ENCODE assay signal across 1 mouse cellular context in genomic region chr17:28981081-28981480, GRCm38 (mm10).
TF ChIP-seq lines count a peak whose summit lies in the region.

No protein-coding gene starts in this region.

TF ChIP-seq in ES-E14, 5 proteins besides CTCF, POLR2A, EP300 and RAD21:
- TF ChIP-seq MAFK (IDR thresholded peaks at IDR 0.05; ENCODE audit: insufficient read depth, low read depth, low read length) (no peak), ZC3H11A (IDR thresholded peaks at IDR 0.05; ENCODE audit: borderline replicate concordance, low read depth, low read length) (no peak), ZNF384 (IDR thresholded peaks at IDR 0.05; ENCODE audit: low read depth, low read length) (no peak), HCFC1 (IDR thresholded peaks at IDR 0.05; ENCODE audit: borderline replicate concordance, insufficient read depth, low read length) (no peak), CHD2 (IDR thresholded peaks at IDR 0.05; ENCODE audit: low read depth, low read length) (no peak)
